Mouse (Mus musculus): ENCODE results near the gene Hsd11b1. TPM values are rescaled to one million over a fixed set of nuclear protein-coding genes. Genes with fewer than 3 reads are reported as not detected.
A peak's percentile ranks its signal among the peaks of the same experiment; 100 is the strongest.

Gene Hsd11b1
- total and polyA plus RNA-seq, 2 experiments, result 1,028 to 1,077 TPM

DNA sequence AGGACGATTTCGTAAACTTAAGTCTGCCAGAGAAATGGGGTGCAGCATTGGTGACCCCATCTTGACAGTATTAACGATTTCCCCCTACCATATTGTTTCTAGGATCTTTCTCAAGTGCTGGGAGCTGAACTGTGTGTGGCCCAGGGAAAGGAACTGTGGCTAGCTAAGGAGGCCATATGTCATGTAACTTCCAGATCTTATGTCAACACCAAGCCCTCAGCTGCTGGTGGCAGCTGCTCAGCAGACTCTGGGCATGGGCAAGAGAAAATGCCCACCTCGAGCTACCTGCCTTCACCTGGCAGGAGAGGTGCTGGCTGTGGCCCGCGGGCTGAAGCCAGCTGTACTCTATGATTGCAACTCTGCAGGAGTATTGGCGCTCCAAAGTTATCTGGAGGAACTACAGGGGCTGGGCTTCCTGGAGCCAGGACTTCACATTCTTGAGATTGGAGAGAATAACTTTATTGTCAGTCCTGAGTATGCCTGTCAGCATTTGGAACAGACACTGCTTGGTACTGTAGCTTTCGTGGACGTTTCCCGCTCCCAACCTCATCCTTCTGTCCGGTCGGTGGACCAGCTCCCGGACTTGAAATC is 89.6 kb downstream of the Hsd11b1 start:
- Histone ChIP-seq H3K4me3 (ENCODE audit: insufficient read depth, low read depth, low read length) (peak overlapping the region; percentile 69), H3K27ac (replicated peaks; ENCODE audit: insufficient read depth, low read depth, low read length) (peak overlapping the region; percentile 87)

DNA sequence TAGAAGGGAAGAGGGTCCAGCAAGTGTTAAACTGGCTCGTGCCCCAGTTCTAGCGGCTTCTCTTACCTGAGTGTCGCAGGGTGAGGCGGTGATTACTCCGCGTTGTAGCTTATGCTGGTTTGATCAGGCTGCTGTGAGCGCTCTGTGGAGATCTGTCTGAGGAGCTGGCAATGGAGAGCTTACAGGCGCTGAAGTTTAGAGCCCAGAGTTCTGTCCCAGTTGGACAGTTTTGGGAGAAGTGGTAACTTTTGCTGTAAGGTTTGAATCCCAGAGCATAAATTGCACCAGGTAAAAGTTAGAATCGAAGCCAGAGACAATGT is 90.1 kb downstream of the Hsd11b1 start:
- WGBS, result 8% methylated on average over 9 of the region's 9 CpGs
- TF ChIP-seq CTCF (IDR thresholded peaks at IDR 0.05; ENCODE audit: low read depth, low read length) (no peak), POLR2A (IDR thresholded peaks at IDR 0.05; ENCODE audit: extremely low read depth, insufficient read depth, low read length) (no peak)
- peak overlapping the region; percentile 87 for H3K27ac ChIP-seq (replicated peaks; ENCODE audit: insufficient read depth, low read depth, low read length)
- H3K36me3 ChIP-seq (ENCODE audit: control insufficient read depth, insufficient read depth, low read length), result peaks cover 16% of the 10 kb centered on the region
- peak overlapping the region; percentile 84 for H3K9ac ChIP-seq (ENCODE audit: low read depth, low read length)
- H3K79me2 ChIP-seq (ENCODE audit: control insufficient read depth, insufficient read depth, low read length), result peaks cover 4% of the 10 kb centered on the region; the same call in 1 of the 2 replicates
- peak overlapping the region; percentile 69 for H3K4me3 ChIP-seq (ENCODE audit: insufficient read depth, low read depth, low read length)
- no peaks in the 10 kb centered on the region for H3K27me3 ChIP-seq (ENCODE audit: control insufficient read depth, insufficient read depth, low read length)
- no peak for DNase-seq (ENCODE audit: extremely low read depth, low read depth, low spot score)
- peaks cover 26% of the 10 kb centered on the region for H3K4me1 ChIP-seq (ENCODE audit: control insufficient read depth, insufficient read depth, low read length)

More for the DNA sequence above, 89.6 kb downstream of the Hsd11b1 start:
- WGBS, result 63% methylated on average over 13 of the region's 13 CpGs
- Histone ChIP-seq H3K36me3 (ENCODE audit: control insufficient read depth, insufficient read depth, low read length) (peaks cover 11% of the 10 kb centered on the region), H3K27me3 (ENCODE audit: control insufficient read depth, insufficient read depth, low read length) (no peaks in the 10 kb centered on the region), H3K9ac (ENCODE audit: low read depth, low read length) (peak overlapping the region; percentile 84), H3K79me2 (ENCODE audit: control insufficient read depth, insufficient read depth, low read length) (peaks cover 4% of the 10 kb centered on the region; the same call in 1 of the 2 replicates), H3K4me1 (ENCODE audit: control insufficient read depth, insufficient read depth, low read length) (peaks cover 26% of the 10 kb centered on the region)
- DNase-seq (ENCODE audit: extremely low read depth, low read depth, low spot score), result no peak
- no peak for TF ChIP-seq POLR2A (IDR thresholded peaks at IDR 0.05; ENCODE audit: extremely low read depth, insufficient read depth, low read length)
- TF ChIP-seq CTCF (IDR thresholded peaks at IDR 0.05; ENCODE audit: low read depth, low read length), result no peak

DNA sequence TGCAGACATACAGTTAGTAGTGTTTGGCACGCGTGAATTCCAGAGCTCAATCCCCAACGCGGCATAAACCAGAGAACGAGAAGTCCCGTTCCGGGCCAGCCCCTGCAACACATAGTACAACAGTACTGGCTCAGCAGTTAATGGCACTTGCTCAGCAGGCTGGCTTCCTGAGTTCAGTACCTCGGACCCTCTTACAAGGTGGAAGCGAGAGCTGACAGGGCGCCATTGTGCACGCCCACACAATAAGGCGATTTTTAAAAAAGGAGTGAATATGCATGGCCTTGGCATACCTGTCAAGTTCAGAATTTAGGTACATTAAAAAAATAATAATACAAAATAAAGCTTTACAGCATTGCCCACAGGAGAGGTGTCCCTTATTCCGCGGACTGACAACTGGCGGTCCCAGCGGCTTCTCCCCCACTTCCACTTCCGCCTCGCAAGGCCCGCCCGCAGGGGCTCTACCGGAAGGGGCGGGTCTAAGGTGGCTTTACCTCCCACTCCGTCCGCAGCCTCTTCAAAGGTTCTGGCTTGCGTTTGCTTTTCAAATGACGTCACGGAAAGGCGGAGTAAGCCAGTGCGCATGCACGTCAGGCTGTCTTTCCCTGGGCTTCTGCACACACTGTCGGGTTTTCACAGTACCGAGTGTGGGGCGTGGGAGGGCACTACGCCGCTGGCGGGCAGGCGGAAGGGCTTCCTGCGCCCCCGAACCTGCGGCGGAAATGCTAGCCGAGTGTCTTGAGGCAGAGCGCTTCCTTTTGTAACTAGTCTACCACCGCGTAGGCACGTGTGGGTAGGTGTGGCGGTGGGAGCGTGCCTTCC is 90.7 kb downstream of the Hsd11b1 start:
- Histone ChIP-seq H3K79me2 (ENCODE audit: control insufficient read depth, insufficient read depth, low read length) (peaks cover 4% of the 10 kb centered on the region; the same call in 1 of the 2 replicates), H3K27ac (replicated peaks; ENCODE audit: insufficient read depth, low read depth, low read length) (peak overlapping the region; percentile 87), H3K36me3 (ENCODE audit: control insufficient read depth, insufficient read depth, low read length) (peaks cover 20% of the 10 kb centered on the region), H3K27me3 (ENCODE audit: control insufficient read depth, insufficient read depth, low read length) (no peaks in the 10 kb centered on the region), H3K4me1 (ENCODE audit: control insufficient read depth, insufficient read depth, low read length) (peaks cover 25% of the 10 kb centered on the region), H3K9ac (ENCODE audit: low read depth, low read length) (peak overlapping the region; percentile 84), H3K4me3 (ENCODE audit: insufficient read depth, low read depth, low read length) (peak overlapping the region; percentile 69)
- peak; percentile 98 for DNase-seq (ENCODE audit: extremely low read depth, low read depth, low spot score)
- TF ChIP-seq POLR2A (IDR thresholded peaks at IDR 0.05; ENCODE audit: extremely low read depth, insufficient read depth, low read length) (peak; percentile 92), CTCF (IDR thresholded peaks at IDR 0.05; ENCODE audit: low read depth, low read length) (no peak)
- WGBS, result under 1% methylated on average over 48 of the region's 48 CpGs

Other genes with a start within 250 kb of the Hsd11b1 start
- gene Syt14, start 228.3 kb downstream of the Hsd11b1 start, total RNA-seq (2014; rRNA removed), result under 0.01 and 0.20 TPM in 2 replicates
- gene Syt14, start 228.3 kb downstream of the Hsd11b1 start, polyA plus RNA-seq (2012; rRNA removed), result not detected in 2 replicates
- gene Diexf, start 133.8 kb downstream of the Hsd11b1 start, total RNA-seq (2014; rRNA removed), result 5.2 and 6.2 TPM in 2 replicates
- gene Diexf, start 133.8 kb downstream of the Hsd11b1 start, polyA plus RNA-seq (2012; rRNA removed), result 8.0 and 11.0 TPM in 2 replicates
- 33.4 and 38.0 TPM in 2 replicates for gene Irf6, start 111.0 kb downstream of the Hsd11b1 start, total RNA-seq (2014; rRNA removed)
- gene Irf6, start 111.0 kb downstream of the Hsd11b1 start, polyA plus RNA-seq (2012; rRNA removed), result 42.5 and 56.0 TPM in 2 replicates
- gene A130010J15Rik, start 96.0 kb downstream of the Hsd11b1 start, total RNA-seq (2014; rRNA removed), result 8.1 and 8.7 TPM in 2 replicates
- 2.7 and 3.5 TPM in 2 replicates for gene A130010J15Rik, start 96.0 kb downstream of the Hsd11b1 start, polyA plus RNA-seq (2012; rRNA removed)
- gene Traf3ip3, start 62.4 kb downstream of the Hsd11b1 start, total RNA-seq (2014; rRNA removed), result 0.65 and 0.67 TPM in 2 replicates
- 0.21 and 0.88 TPM in 2 replicates for gene Traf3ip3, start 62.4 kb downstream of the Hsd11b1 start, polyA plus RNA-seq (2012; rRNA removed)
- gene Lamb3, start 56.4 kb downstream of the Hsd11b1 start, total RNA-seq (2014; rRNA removed), result 1.7 and 2.0 TPM in 2 replicates
- gene Lamb3, start 56.4 kb downstream of the Hsd11b1 start, polyA plus RNA-seq (2012; rRNA removed), result 1.6 and 2.4 TPM in 2 replicates
- 78.0 and 106 TPM in 2 replicates for gene G0s2, start 9.1 kb upstream of the Hsd11b1 start, total RNA-seq (2014; rRNA removed)
- gene G0s2, start 9.1 kb upstream of the Hsd11b1 start, polyA plus RNA-seq (2012; rRNA removed), result 179 and 444 TPM in 2 replicates
- not detected in 2 replicates for gene Camk1g, start 106.2 kb upstream of the Hsd11b1 start, total RNA-seq (2014; rRNA removed)
- gene Camk1g, start 106.2 kb upstream of the Hsd11b1 start, polyA plus RNA-seq (2012; rRNA removed), result not detected in 2 replicates

Measured in liver, adult 2 months (tissue).